Mouse (Mus musculus): ENCODE results near the gene Phc2. TPM values are rescaled to one million over a fixed set of nuclear protein-coding genes. Genes with fewer than 3 reads are reported as not detected.
"Not testable (repeated sequence)": the region's sequence is repeated elsewhere in the genome, so short reads cannot be mapped to it uniquely, and the experiment has no call there.

Phc2 gene
- total and polyA plus RNA-seq, 3 experiments: 23.7 to 65.5 TPM; not detected in 1

DNA sequence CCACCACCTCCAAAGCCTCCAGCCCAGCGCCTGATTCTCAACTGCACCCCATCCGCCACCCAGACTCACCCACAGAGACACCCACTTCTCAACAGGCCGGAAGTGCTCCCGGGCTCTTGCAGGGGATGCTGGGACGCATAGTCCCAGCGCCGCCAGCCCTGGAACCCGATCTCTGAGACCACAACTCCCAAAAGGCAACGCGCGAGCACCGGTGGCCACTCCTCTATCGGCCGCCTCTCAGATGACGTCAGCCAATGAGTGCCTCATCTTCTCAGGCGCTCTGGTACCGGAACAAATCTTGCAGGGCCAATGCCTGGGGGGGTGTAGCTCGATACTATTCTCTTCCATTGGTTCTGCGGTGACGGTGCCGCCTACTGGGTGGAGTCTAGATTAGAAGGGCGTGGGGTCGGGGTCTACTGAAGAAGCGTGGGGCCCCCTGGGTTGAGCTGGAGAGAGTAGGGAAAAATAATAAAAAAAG, 44.5 kb upstream of the Phc2 start, which contains the start of gene Zscan20 (continued):
- TF ChIP-seq ELF1 (IDR thresholded peaks at IDR 0.05; ENCODE audit: low read depth, low read length) (peak; percentile 89), ZC3H11A (IDR thresholded peaks at IDR 0.05; ENCODE audit: low read depth, low read length) (no peak), RCOR1 (IDR thresholded peaks at IDR 0.05; ENCODE audit: low read depth, low read length) (peak; percentile 37; the same call in 1 of the 2 replicates)

DNA sequence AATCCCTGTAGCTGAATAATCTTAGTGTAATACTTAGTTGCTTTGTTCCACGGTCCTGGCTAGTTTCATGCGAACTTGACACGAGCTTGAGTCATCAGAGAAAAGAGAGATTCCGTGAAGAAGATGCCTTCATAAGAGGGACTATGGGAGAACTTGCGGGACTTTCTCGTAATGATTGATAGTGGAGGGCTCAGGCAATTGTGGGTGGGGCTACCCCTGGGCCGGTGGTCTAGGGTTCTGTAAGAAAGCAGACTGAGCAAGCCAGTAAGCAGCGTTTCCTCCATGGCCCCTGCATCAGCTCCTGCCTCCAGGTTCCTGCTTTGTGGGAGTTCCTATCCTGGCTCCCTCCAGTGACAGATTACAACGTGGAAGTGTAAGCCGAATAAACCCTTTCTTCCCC, 43.8 kb upstream of the Phc2 start:
- H3K79me2 ChIP-seq (ENCODE audit: control insufficient read depth, insufficient read depth, low read length, poor library complexity): no peaks in the 10 kb centered on the region; the same call in 1 of the 2 replicates
- DNase-seq (ENCODE audit: low read depth, low spot score): peak; percentile 51
- peaks cover 0 to 4% of the 10 kb centered on the region in 2 experiments; a peak in 1 of 4 replicates for H3K4me1 ChIP-seq (ENCODE audit: control insufficient read depth in 1 of 2, insufficient read depth in 2 of 2, low read length in 2 of 2)
- H3K36me3 ChIP-seq (ENCODE audit: control insufficient read depth in 1 of 2, insufficient read depth in 2 of 2, low read length in 2 of 2): peaks cover 0 to 4% of the 10 kb centered on the region in 2 experiments; a peak in 1 of 4 replicates
- peak overlapping the region; percentile 50 for H3K27ac ChIP-seq (ENCODE audit: control insufficient read depth, low read depth, low read length)
- H3K9me3 ChIP-seq (replicated peaks; ENCODE audit: insufficient read depth, low read length): no peaks in the 10 kb centered on the region
- H3K9ac ChIP-seq (ENCODE audit: control insufficient read depth, low read depth, low read length, poor library complexity, severe bottlenecking): peak overlapping the region; percentile 59
- H3K27me3 ChIP-seq (ENCODE audit: control insufficient read depth in 1 of 2, insufficient read depth in 2 of 2, low read length in 2 of 2): no peaks in the 10 kb centered on the region
- H3K4me3 ChIP-seq (ENCODE audit: control insufficient read depth in 1 of 2, insufficient read depth in 1 of 2, low read depth in 2 of 2, low read length in 2 of 2): peak overlapping the region; percentile 53 to 68
- no peak for TF ChIP-seq SMC3 (IDR thresholded peaks at IDR 0.05; ENCODE audit: low read depth, low read length)
- TF ChIP-seq SIN3A (IDR thresholded peaks at IDR 0.05; ENCODE audit: low read length): no peak
- no peak for TF ChIP-seq TCF12 (IDR thresholded peaks at IDR 0.05; ENCODE audit: low read depth, low read length)
- TF ChIP-seq POLR2A (IDR thresholded peaks at IDR 0.05; ENCODE audit: control insufficient read depth in 1 of 2, insufficient read depth in 1 of 2, low read depth in 1 of 2, low read length in 2 of 2, poor library complexity in 1 of 2): no peak
- TF ChIP-seq HCFC1 (IDR thresholded peaks at IDR 0.05; ENCODE audit: low read depth, low read length): no peak
- no peak for TF ChIP-seq RCOR1 (IDR thresholded peaks at IDR 0.05; ENCODE audit: low read depth, low read length)
- no peak for TF ChIP-seq NELFE (IDR thresholded peaks at IDR 0.05; ENCODE audit: low read depth, low read length)
- no peak for TF ChIP-seq GATA1 (IDR thresholded peaks at IDR 0.05; ENCODE audit: low read depth, low read length)
- TF ChIP-seq USF2 (IDR thresholded peaks at IDR 0.05; ENCODE audit: borderline replicate concordance in 1 of 2, insufficient read depth in 1 of 2, low read depth in 1 of 2, low read length in 2 of 2): no peak
- no peak for TF ChIP-seq KAT2A (conservative IDR thresholded peaks at IDR 0.05; ENCODE audit: low read depth, low read length)
- no peak for TF ChIP-seq NRF1 (IDR thresholded peaks at IDR 0.05; ENCODE audit: insufficient read depth, low read depth, low read length, poor library complexity, severe bottlenecking)

- H3K4me1 ChIP-seq (ENCODE audit: control insufficient read depth in 1 of 2, insufficient read depth in 2 of 2, low read length in 2 of 2); H3K36me3 ChIP-seq (ENCODE audit: control insufficient read depth in 1 of 2, insufficient read depth in 2 of 2, low read length in 2 of 2); DNase-seq (ENCODE audit: low read depth, low spot score); H3K9ac ChIP-seq (ENCODE audit: control insufficient read depth, low read depth, low read length, poor library complexity, severe bottlenecking); H3K4me3 ChIP-seq (ENCODE audit: control insufficient read depth in 1 of 2, insufficient read depth in 1 of 2, low read depth in 2 of 2, low read length in 2 of 2); H3K27me3 ChIP-seq (ENCODE audit: control insufficient read depth in 1 of 2, insufficient read depth in 2 of 2, low read length in 2 of 2); H3K9me3 ChIP-seq (replicated peaks; ENCODE audit: insufficient read depth, low read length); H3K27ac ChIP-seq (ENCODE audit: control insufficient read depth, low read depth, low read length); H3K79me2 ChIP-seq (ENCODE audit: control insufficient read depth, insufficient read depth, low read length, poor library complexity): not testable (repeated sequence)
Observed at GRCm38 (mm10) chr4:128611726-128612125, 42.8 kb upstream of the Phc2 start.

All from MEL (cell line).